Mouse (Mus musculus): Measurements from ENCODE around the gene Mgll.

DNA sequence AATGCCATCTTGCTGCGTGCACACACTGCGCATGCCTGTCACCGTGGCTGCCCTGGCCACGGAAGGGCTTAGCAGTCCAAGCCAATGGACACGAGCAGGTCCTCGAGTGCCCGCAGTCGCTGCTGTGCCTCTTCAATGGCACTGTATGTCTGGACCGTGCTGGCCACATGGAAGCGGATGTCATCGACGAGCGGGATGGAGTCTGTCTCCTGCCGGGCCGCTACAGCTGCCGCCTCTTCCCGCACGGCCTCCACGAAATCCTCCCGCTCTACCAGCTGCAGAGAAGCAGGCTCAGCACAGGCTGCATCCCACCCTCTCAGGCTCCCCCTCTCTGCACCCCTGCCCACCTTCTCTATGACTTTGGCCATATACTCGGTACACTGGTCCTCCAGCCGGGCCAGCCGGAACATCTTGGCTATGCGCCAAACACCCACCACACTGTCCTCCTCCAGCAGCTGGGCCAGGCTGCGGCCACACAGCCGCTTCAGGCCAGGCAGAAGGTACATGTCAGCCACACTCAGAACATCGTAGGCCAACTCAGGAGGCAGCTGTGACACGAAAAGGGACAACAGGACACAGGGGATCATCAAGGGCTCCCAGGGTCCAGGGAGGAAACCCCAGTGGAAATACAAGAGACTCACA lies 112.1 kb downstream of the Mgll start:
- no peak for TF ChIP-seq POLR2A (IDR thresholded peaks at IDR 0.05; ENCODE audit: borderline replicate concordance, low read depth, low read length)
- TF ChIP-seq CTCF (IDR thresholded peaks at IDR 0.05; ENCODE audit: low read depth, low read length): no peak

Data from bone marrow macrophage, adult 2 months (primary cell).